Mouse (Mus musculus) c-Kit-positive CD71-positive TER-119-negative erythroid progenitor cells, embryonic 14.5 days (primary cell): ENCODE results near the gene Srek1.
A peak's percentile ranks its signal among the peaks of the same experiment; 100 is the strongest.

Experiments
- DNase-seq: peaks from one replicate; pipeline ENCODE4 v3.0.0-alpha.2; 2013; ENCODE audit warnings: low read depth

Gene Srek1

GRCm38 (mm10) chr13:103711406-103712025, 62.9 kb downstream of the Srek1 start:
- no peak for DNase-seq

DNA sequence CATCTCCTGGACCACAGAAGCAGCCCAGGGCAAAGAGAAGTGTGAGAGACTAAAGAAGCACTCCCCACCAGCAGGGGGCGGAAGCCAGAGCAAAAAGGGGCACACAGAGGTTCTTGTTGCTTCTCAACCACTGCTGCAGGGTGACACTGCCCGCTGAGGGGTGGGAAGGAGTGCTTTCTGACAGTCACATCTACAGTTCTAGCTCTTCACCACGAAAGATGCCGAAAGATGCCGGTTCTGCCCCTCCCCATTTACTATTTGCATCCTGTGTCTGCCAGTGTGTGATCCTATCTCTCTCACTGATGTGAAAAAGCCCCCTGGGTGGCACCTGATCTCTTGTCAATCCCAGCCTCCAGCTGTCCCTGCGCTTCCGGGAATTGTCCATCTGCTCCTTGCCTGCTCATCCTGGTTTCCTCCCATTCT, 64.0 kb downstream of the Srek1 start:
- peak; percentile 14 for DNase-seq

DNA sequence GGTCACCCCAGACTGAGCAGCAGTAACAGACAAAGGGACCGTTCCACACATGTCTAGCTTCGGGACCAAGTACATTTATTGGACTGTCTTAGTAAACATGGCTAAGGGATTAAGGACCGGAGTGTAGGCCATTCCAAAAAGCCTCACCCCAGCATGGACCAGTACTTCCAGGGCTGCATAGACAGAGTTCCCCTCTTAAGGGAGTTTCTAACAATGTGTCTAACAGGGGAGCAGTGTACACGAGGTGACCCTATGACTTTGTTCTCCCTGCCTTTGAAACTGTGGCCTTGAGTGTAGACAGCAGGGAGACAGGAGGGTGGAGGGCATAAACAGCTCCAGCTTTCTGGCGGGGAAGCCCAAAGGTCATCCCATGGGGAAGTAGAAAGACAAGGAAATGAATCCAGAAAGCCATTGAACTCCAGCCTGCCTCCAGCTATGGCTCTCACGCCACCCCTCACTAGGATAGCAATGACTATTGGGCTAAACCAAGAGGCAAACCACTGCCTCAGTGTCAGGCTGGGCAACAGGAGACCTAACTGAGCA, 68.9 kb downstream of the Srek1 start:
- no peak for DNase-seq

DNA sequence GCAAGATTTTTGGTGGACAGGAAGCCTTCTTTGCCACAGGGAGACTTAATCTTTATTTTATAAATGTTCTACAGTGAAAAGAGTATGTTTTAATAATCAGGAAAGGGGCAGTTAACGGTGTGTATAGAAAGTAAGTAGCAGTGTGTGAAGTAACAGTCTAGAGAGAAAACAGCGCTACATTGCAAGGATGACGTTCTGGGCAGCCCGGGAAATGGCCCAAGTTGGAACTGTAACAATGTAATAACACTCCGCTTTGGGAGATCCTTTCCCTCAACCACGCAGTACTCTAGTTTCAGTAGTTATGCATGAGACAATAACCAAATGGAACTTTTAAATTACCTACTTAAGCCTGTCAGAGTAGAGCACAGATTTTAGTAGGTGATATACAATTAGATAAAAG, 70.6 kb downstream of the Srek1 start:
- DNase-seq: no peak

- peak; percentile 44 for DNase-seq
These were observed 71.0 kb downstream of the Srek1 start for GRCm38 (mm10) chr13:103703386-103703785.

DNA sequence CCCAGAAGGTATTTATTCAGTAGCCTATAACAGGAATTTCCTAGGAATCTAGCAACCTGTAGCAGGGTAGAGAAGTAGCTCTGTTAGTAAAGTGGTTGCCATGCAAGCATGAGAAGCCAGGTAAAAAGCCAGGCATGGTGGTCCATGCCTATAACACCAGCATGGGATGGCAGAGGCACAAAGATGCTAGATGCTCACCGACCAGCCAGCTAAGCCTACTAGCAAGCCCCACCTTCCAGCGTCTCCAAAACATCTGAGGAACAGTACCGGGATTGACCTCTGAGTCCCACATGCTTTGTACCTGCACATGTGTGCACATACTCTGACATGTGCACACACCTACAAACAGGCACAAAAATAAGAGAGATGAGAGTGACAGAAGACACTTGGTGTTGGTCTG, 72.1 kb downstream of the Srek1 start:
- no peak for DNase-seq

DNA sequence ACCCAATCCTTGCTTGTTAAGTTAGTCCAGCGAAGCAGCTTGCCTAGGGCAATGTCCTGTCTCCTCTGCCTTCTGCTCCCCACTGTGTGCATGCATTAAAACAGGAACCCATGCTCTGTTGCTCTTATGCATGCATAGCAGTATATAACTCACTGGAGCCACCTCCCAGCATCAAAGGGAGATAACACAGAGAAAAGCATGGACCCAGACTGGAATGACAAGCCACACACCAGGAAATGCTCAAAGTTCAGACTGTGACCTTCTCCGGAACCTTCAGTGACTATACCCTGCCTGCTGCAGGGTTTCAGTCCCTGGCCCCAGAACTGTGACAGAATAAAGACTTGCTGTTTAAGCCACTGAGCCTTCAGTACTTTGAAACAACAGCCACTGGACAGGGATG, 73.7 kb downstream of the Srek1 start:
- DNase-seq: no peak

- no peak for DNase-seq
These were observed 76.4 kb downstream of the Srek1 start for GRCm38 (mm10) chr13:103697993-103698392.

GRCm38 (mm10) chr13:103696164-103696563, 78.2 kb downstream of the Srek1 start:
- DNase-seq: peak; percentile 14

GRCm38 (mm10) chr13:103695456-103695855, 79.0 kb downstream of the Srek1 start:
- DNase-seq: no peak
